Mouse (Mus musculus) cerebellum, adult 2 months (tissue): ENCODE data around the gene Wdr35.

Experiments used
- CTCF ChIP-seq: fragments of 200-500 bp; IDR thresholded peaks from 2 replicates; pipeline ENCODE4 v1.5.1; 2011; ENCODE audit warnings: low read depth, mild to moderate bottlenecking, control low read depth, low read length, moderate library complexity, borderline replicate concordance; ENCODE audit not compliant: insufficient read depth
- POLR2A ChIP-seq: fragments of 200-500 bp; IDR thresholded peaks from 2 replicates; pipeline ENCODE4 v1.6.1; 2011; ENCODE audit warnings: low read length, control low read depth, borderline replicate concordance; ENCODE audit not compliant: insufficient read depth

GRCm38 (mm10) chr12:9020431-9020830 is 46.7 kb downstream of the Wdr35 start:
- TF ChIP-seq POLR2A (no peak), CTCF (no peak)
